Mouse (Mus musculus): Measurements from ENCODE around the gene Apol9a. TPM values are rescaled to one million over a fixed set of nuclear protein-coding genes. Genes with fewer than 3 reads are reported as not detected.

Gene Apol9a
- total RNA-seq, 2 experiments from 2014 or later, result not detected

Other genes with a start within 250 kb of the Apol9a start
- 100 to 1,000 TPM; 238 to 245 TPM for gene Rbfox2, start 104.1 kb downstream of the Apol9a start, total RNA-seq (2021)
- not detected for gene Apol7a, start 12.0 kb downstream of the Apol9a start, total RNA-seq (2021)
- gene Apol7b, start 36.4 kb upstream of the Apol9a start, total RNA-seq (2021), result not detected
- not detected for gene Apol10a, start 65.9 kb upstream of the Apol9a start, total RNA-seq (2021)
- not detected for gene Apol11a, start 97.1 kb upstream of the Apol9a start, total RNA-seq (2021)
- not detected for gene Apol7c, start 122.2 kb upstream of the Apol9a start, total RNA-seq (2021)
- gene 1700025B11Rik, start 150.8 kb upstream of the Apol9a start, total RNA-seq (2021), result not detected
- under 1 TPM in 1 of 2 experiments, not detected in 1; 0.18 TPM for gene Apol10b, start 185.0 kb upstream of the Apol9a start, total RNA-seq (2021)
- gene Gm36245, start 188.1 kb upstream of the Apol9a start, total RNA-seq (2021), result not detected
- gene Apol11b, start 232.2 kb upstream of the Apol9a start, total RNA-seq (2021), result not detected

All from layer of hippocampus, adult 18-20 months (tissue).